Mouse (Mus musculus): ENCODE results near the gene Ebf1. TPM values are rescaled to one million over a fixed set of nuclear protein-coding genes. Genes with fewer than 3 reads are reported as not detected.

Gene Ebf1
- total and polyA plus RNA-seq, 3 experiments = 0.04 TPM; not detected in 2

DNA sequence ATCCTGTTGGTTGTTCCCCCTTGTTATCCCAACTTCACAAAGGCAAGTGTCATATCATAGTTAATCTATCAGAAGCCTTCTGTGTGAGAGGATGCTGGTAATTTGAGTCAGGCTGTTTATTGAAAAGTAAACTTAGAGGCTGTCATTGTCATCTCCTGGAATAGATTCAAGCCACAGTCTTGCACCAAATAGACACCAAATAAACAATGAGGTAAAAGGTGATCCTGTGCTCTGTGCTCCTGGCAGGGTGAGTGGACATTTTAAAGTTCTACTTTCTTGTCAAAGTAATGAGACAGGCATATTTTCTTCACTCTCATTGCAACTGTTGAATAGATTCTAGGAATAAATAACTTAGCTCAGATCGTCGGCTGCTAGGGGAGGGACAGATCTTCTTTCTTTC, 327.3 kb downstream of the Ebf1 start (continued):
- no peak for TF ChIP-seq CHD1 (IDR thresholded peaks at IDR 0.05; ENCODE audit: low read depth, low read length)

DNA sequence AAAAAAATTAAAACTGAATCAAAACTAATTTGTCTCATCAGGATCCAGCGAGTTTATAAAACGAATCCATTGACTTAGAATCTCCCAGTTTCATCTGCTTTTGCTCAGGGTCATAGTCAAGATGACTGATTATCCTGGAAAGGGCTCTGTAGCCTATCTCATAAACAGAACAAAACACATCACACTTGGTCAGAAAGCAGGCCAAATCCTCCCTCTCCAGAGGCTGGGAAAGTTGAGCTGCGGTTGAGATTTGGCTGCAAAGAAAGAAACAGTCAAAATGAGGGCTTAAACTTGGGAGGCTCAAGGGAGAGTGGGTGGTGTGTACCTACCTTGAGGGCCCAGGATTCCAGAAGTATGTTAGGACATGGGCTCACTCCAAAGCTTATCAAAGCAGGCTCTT, 329.5 kb downstream of the Ebf1 start:
- TF ChIP-seq USF2 (IDR thresholded peaks at IDR 0.05; ENCODE audit: borderline replicate concordance in 1 of 2, insufficient read depth in 1 of 2, low read depth in 1 of 2, low read length in 2 of 2) (no peak), NRF1 (IDR thresholded peaks at IDR 0.05; ENCODE audit: insufficient read depth, low read depth, low read length, poor library complexity, severe bottlenecking) (no peak), CHD1 (IDR thresholded peaks at IDR 0.05; ENCODE audit: low read depth, low read length) (no peak), POLR2A (IDR thresholded peaks at IDR 0.05; ENCODE audit: control insufficient read depth in 1 of 2, insufficient read depth in 1 of 2, low read depth in 1 of 2, low read length in 2 of 2, poor library complexity in 1 of 2) (no peak), SIN3A (IDR thresholded peaks at IDR 0.05; ENCODE audit: low read length) (no peak), RAD21 (IDR thresholded peaks at IDR 0.05; ENCODE audit: low read depth, low read length) (no peak), ELF1 (IDR thresholded peaks at IDR 0.05; ENCODE audit: low read depth, low read length) (no peak), POLR2AphosphoS5 (IDR thresholded peaks at IDR 0.05; ENCODE audit: borderline replicate concordance, low read depth, low read length) (no peak), RCOR1 (IDR thresholded peaks at IDR 0.05; ENCODE audit: low read depth, low read length) (no peak)
- Histone ChIP-seq H3K27me3 (ENCODE audit: control insufficient read depth in 1 of 2, insufficient read depth in 2 of 2, low read length in 2 of 2) (no peaks in the 10 kb centered on the region), H3K4me3 (ENCODE audit: control insufficient read depth in 1 of 2, insufficient read depth in 1 of 2, low read depth in 2 of 2, low read length in 2 of 2) (no peak overlapping the region), H3K4me1 (ENCODE audit: control insufficient read depth in 1 of 2, insufficient read depth in 2 of 2, low read length in 2 of 2) (no peaks in the 10 kb centered on the region), H3K9me3 (replicated peaks; ENCODE audit: insufficient read depth, low read length) (no peaks in the 10 kb centered on the region), H3K9ac (ENCODE audit: control insufficient read depth, low read depth, low read length, poor library complexity, severe bottlenecking) (no peak overlapping the region), H3K36me3 (ENCODE audit: control insufficient read depth in 1 of 2, insufficient read depth in 2 of 2, low read length in 2 of 2) (no peaks in the 10 kb centered on the region), H3K79me2 (ENCODE audit: control insufficient read depth, insufficient read depth, low read length, poor library complexity) (no peaks in the 10 kb centered on the region), H3K27ac (ENCODE audit: control insufficient read depth, low read depth, low read length) (no peak overlapping the region)
- DNase-seq (ENCODE audit: low read depth, low spot score) = no peak

DNA sequence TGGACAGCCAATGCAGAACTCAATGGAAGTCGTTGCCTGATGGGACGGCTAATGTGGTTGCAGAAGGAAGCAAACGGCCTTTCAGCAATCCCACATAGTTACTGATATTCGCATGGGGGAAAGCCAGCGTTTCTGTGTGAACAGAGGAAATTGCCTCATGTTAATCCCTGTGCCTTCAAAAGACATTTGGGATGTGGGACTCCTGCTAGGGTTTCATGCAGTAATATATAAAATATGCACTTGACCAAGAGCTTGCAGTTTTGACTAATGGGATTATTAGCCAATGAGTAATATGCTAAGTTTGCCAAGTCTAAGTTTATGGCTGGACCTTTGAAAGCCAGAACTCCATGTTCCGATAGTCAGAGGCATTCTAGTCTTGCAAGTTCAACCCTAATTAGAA, 331.4 kb downstream of the Ebf1 start:
- TF ChIP-seq MAFK (IDR thresholded peaks at IDR 0.05; ENCODE audit: borderline replicate concordance, low read depth, low read length) (no peak), GATA1 (IDR thresholded peaks at IDR 0.05; ENCODE audit: low read depth, low read length) (no peak), JUND (IDR thresholded peaks at IDR 0.05; ENCODE audit: low read depth, low read length) (no peak), MAZ (IDR thresholded peaks at IDR 0.05; ENCODE audit: low read depth, low read length) (no peak), TAL1 (IDR thresholded peaks at IDR 0.05; ENCODE audit: low read length) (no peak), ZNF384 (IDR thresholded peaks at IDR 0.05; ENCODE audit: low read depth, low read length) (no peak)

More for the DNA sequence above, 331.4 kb downstream of the Ebf1 start:
- Histone ChIP-seq H3K4me3 (ENCODE audit: control insufficient read depth in 1 of 2, insufficient read depth in 1 of 2, low read depth in 2 of 2, low read length in 2 of 2) (no peak overlapping the region), H3K36me3 (ENCODE audit: control insufficient read depth in 1 of 2, insufficient read depth in 2 of 2, low read length in 2 of 2) (no peaks in the 10 kb centered on the region), H3K79me2 (ENCODE audit: control insufficient read depth, insufficient read depth, low read length, poor library complexity) (no peaks in the 10 kb centered on the region), H3K27me3 (ENCODE audit: control insufficient read depth in 1 of 2, insufficient read depth in 2 of 2, low read length in 2 of 2) (no peaks in the 10 kb centered on the region), H3K9me3 (replicated peaks; ENCODE audit: insufficient read depth, low read length) (no peaks in the 10 kb centered on the region), H3K4me1 (ENCODE audit: control insufficient read depth in 1 of 2, insufficient read depth in 2 of 2, low read length in 2 of 2) (no peaks in the 10 kb centered on the region), H3K27ac (ENCODE audit: control insufficient read depth, low read depth, low read length) (no peak overlapping the region), H3K9ac (ENCODE audit: control insufficient read depth, low read depth, low read length, poor library complexity, severe bottlenecking) (no peak overlapping the region)
- DNase-seq (ENCODE audit: low read depth, low spot score) = no peak

All from MEL (cell line).